Mouse (Mus musculus): ENCODE measurements around the gene Mrpl30.

Gene Mrpl30

GRCm38 (mm10) chr1:37890025-37890652 lies at the start of gene Mrpl30, which contains the start of gene Mitd1:
TSS of gene Mrpl30 (plus strand) at chr1:37890477.
TSS of gene Mitd1 (minus strand) at chr1:37890411.
- peak; percentile 90 for DNase-seq

GRCm38 (mm10) chr1:37846878-37847277 lies 43.4 kb upstream of the Mrpl30 start:
- DNase-seq = no peak

- no peak for DNase-seq
These were observed 39.6 kb upstream of the Mrpl30 start for GRCm38 (mm10) chr1:37850696-37851095.

GRCm38 (mm10) chr1:37864511-37865400 lies 25.5 kb upstream of the Mrpl30 start:
- peak; percentile 99 to 100 for DNase-seq

GRCm38 (mm10) chr1:37865401-37866215 lies 24.7 kb upstream of the Mrpl30 start:
- DNase-seq = no peak

- no peak for DNase-seq
These were observed 24.0 kb upstream of the Mrpl30 start, which contains the start of gene Tsga10 for GRCm38 (mm10) chr1:37866286-37866685. TSS of gene Tsga10 (minus strand) at chr1:37866429.

- peak; percentile 42 to 52 for DNase-seq
These were observed 23.2 kb upstream of the Mrpl30 start for GRCm38 (mm10) chr1:37867056-37867455.

- DNase-seq = no peak
These were observed 22.5 kb upstream of the Mrpl30 start for GRCm38 (mm10) chr1:37867684-37868322.

GRCm38 (mm10) chr1:37868640-37869039 lies 21.6 kb upstream of the Mrpl30 start:
- DNase-seq = no peak

- no peak for DNase-seq
These were observed 20.9 kb upstream of the Mrpl30 start for GRCm38 (mm10) chr1:37869362-37869761.

GRCm38 (mm10) chr1:37871704-37872103 lies 18.6 kb upstream of the Mrpl30 start, which contains the start of gene Lipt1:
TSS of gene Lipt1 (plus strand) at chr1:37871738.
- DNase-seq = peak; percentile 45 to 61

GRCm38 (mm10) chr1:37872131-37873067 lies 17.9 kb upstream of the Mrpl30 start:
- DNase-seq = peak; percentile 84 to 89

- DNase-seq = no peak
These were observed 17.1 kb upstream of the Mrpl30 start for GRCm38 (mm10) chr1:37873157-37873556.

- DNase-seq = no peak
These were observed 12.4 kb upstream of the Mrpl30 start for GRCm38 (mm10) chr1:37877736-37878460.

- DNase-seq = no peak
These were observed 6.9 kb upstream of the Mrpl30 start for GRCm38 (mm10) chr1:37883411-37883810.

- no peak for DNase-seq
These were observed 5.8 kb upstream of the Mrpl30 start for GRCm38 (mm10) chr1:37884451-37884850.

GRCm38 (mm10) chr1:37889206-37889605 lies 1.1 kb upstream of the Mrpl30 start:
- DNase-seq = no peak

- DNase-seq = no peak
These were observed 1.1 kb downstream of the Mrpl30 start for GRCm38 (mm10) chr1:37891400-37891799.

GRCm38 (mm10) chr1:37894606-37895005 lies 4.3 kb downstream of the Mrpl30 start:
- DNase-seq = no peak

- DNase-seq = no peak
These were observed 9.5 kb downstream of the Mrpl30 start for GRCm38 (mm10) chr1:37899816-37900215.

Data from lung, adult 18-20 months (tissue).